Mouse (Mus musculus) heart, postnatal 0 days (tissue): ENCODE measurements around the gene Lrfn2. TPM values are rescaled to one million over a fixed set of nuclear protein-coding genes. Genes with fewer than 3 reads are reported as not detected.

Experiments
- ATAC-seq: fragments of 200-750 bp; cut with Nextera tagmentation; 2 replicates; pipeline ENCODE4 v1.8.0; 2017; ENCODE audit warnings: low read depth, moderate number of reproducible peaks, moderate library complexity; ENCODE audit not compliant: insufficient read depth
- DNase-seq: peaks from one replicate; pipeline ENCODE4 v3.0.0-alpha.2; 2016; ENCODE audit warnings: low spot score
- H3K27ac ChIP-seq: fragments of 300-500 bp; sonication (generic); 2 replicates; pipeline ENCODE4 v1.5.1; 2014; ENCODE audit warnings: low read depth, mild to moderate bottlenecking
- H3K27me3 ChIP-seq: fragments of 300-500 bp; sonication (generic); 2 replicates; pipeline ENCODE4 v1.6.1; 2014; ENCODE audit warnings: low read length, mixed read lengths; ENCODE audit not compliant: control insufficient read depth, insufficient read depth
- H3K36me3 ChIP-seq: fragments of 300-500 bp; sonication (generic); replicated peaks from 2 replicates; pipeline ENCODE4 v1.6.1; 2014; ENCODE audit warnings: low read length, mixed read lengths; ENCODE audit not compliant: control insufficient read depth, insufficient read depth
- H3K4me1 ChIP-seq: fragments of 300-500 bp; sonication (generic); 2 replicates; pipeline ENCODE4 v1.6.1; 2014; ENCODE audit warnings: antibody characterized with exemption; ENCODE audit not compliant: control insufficient read depth, insufficient read depth
- H3K4me2 ChIP-seq: fragments of 300-500 bp; sonication (generic); 2 replicates; pipeline ENCODE4 v1.6.1; 2014; ENCODE audit warnings: low read depth, mild to moderate bottlenecking, low read length, moderate library complexity
- H3K4me3 ChIP-seq: fragments of 300-500 bp; sonication (generic); 2 replicates; pipeline ENCODE4 v1.5.1; 2014; ENCODE audit warnings: low read depth, low read length
- H3K9ac ChIP-seq: fragments of 300-500 bp; sonication (generic); replicated peaks from 2 replicates; pipeline ENCODE4 v1.6.1; 2014; ENCODE audit warnings: low read depth, low read length, mixed read lengths
- H3K9me3 ChIP-seq: fragments of 300-500 bp; sonication (generic); replicated peaks from 2 replicates; pipeline ENCODE4 v1.6.1; 2016; ENCODE audit warnings: low read length; ENCODE audit not compliant: control insufficient read depth
- CTCF ChIP-seq: IDR thresholded peaks from 2 replicates; pipeline ENCODE4 v1.5.1; 2016; ENCODE audit warnings: antibody characterized with exemption, control low read depth, low read depth
- EP300 ChIP-seq: IDR thresholded peaks from 2 replicates; pipeline ENCODE4 v1.6.1; 2016; ENCODE audit warnings: antibody characterized with exemption, low read depth
- WGBS: fragments of 180-500 bp; shearing (Covaris S2); extraction: QIAGEN DNeasy Blood & Tissue Kit; methylation state at CpG from one replicate; pipeline ENCODE4 v1.1.7; 2014; 5-methylcytosine and 5-hydroxymethylcytosine counted together
- polyA plus RNA-seq: library from polyadenylated mRNA; unstranded; fragments of >200 nt; fragmentation: Nextera tagmentation; extraction: Ambion mirVana; gene quantifications from 2 replicates; pipeline ENCODE4 v1.2.1, GENCODE M21; 2015
- total RNA-seq: library from RNA; depleted of rRNA; stranded (reverse); fragments of >200 nt; gene quantifications from 2 replicates; pipeline ENCODE4 v1.2.3, GENCODE M21; 2014; ENCODE audit warnings: low replicate concordance

Gene Lrfn2
- total and polyA plus RNA-seq, 2 experiments from 2014 or later, result 0.04 TPM; not detected in 1

DNA sequence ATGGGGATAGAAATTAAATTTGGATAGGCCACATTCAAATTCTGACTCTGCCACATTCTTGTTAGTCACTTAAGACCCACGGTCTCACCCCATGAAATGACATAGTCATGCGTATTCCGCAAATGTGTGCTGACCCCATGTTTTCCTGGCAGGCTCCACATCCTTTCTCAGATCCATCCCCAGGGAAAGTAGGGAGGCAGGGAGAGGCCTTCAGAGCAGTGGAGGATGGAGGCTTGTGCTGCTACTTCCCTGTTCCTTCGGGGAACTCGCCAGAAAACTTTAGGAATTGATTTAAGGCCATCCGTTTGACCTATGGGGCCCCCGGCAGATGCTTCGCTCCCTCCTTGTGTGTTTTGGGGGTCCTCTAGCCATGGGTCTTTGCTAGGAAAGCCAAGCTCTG, 3.0 kb downstream of the Lrfn2 start:
- no peak overlapping the region for H3K9ac ChIP-seq
- no peaks in the 10 kb centered on the region for H3K4me1 ChIP-seq
- no peak overlapping the region for H3K4me3 ChIP-seq
- H3K4me2 ChIP-seq, result no peak overlapping the region
- no peak overlapping the region for H3K27ac ChIP-seq
- DNase-seq (no peak), ATAC-seq (no peak)
- peaks cover 49% of the 10 kb centered on the region for H3K27me3 ChIP-seq
- 67% methylated on average over 8 of the region's 8 CpGs for WGBS
- H3K36me3 ChIP-seq, result no peaks in the 10 kb centered on the region
- TF ChIP-seq CTCF (no peak), EP300 (no peak)
- no peaks in the 10 kb centered on the region for H3K9me3 ChIP-seq

DNA sequence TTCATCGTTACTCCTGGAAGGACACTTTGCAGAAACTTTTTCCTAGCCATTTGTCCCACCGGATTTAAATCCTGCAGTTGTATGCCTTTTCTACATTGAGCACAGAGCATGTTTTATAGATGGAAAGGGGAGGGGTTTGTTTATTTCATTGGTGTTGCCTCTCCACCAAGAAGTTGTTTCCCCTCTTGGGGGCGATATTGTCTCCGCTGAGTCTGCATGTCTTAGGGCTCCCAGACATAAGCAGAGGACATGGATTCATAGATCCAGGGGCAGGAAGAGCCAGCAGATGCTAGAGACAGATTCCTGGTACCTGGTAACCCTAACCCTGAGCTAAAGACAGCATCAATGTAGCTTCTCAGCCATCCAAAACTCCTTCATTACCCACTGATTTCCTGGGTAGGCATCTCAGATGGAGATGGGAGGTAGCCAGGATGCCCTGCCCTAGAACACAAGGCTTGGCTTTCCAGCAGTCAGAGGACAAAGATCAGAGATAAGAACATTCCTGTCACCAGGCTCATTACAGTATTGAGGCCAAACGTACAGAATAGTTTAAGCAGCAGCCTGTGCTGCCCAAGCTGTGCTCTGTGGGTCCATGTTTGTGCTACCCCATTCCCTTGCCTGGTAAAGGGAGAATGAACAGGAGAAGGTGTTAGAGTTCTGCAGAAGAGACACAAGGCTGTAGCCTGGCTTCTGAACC, 4.4 kb downstream of the Lrfn2 start:
- H3K27me3 ChIP-seq, result peaks cover 36% of the 10 kb centered on the region

DNA sequence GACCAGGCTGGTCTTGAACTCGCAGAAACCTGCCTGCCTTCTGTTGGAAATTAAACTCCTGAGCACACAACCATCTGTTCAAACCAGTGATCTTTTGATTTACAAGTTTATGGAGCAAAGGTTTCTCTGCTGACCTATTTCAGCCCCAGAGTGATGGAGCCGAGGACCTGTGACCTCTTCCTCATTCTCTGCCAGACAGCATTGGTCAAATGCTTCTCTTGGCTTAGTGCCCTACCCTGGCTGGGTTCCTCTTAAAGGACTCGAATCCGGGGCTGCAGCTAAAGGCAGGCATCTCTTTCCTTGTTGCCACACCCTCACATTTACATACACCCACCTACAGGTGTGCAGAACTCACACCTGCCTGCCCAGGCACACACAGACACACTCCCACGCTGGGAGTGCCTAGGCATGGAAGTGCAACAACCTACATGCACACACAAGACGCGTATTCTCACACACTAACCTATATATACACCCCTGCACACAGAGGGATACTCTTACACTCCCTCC, 6.6 kb downstream of the Lrfn2 start:
- Histone ChIP-seq H3K4me2 (no peak overlapping the region), H3K4me1 (no peaks in the 10 kb centered on the region), H3K9me3 (no peaks in the 10 kb centered on the region), H3K27me3 (peaks cover 15% of the 10 kb centered on the region), H3K9ac (no peak overlapping the region), H3K36me3 (no peaks in the 10 kb centered on the region), H3K27ac (no peak overlapping the region), H3K4me3 (no peak overlapping the region)
- ATAC-seq (no peak), DNase-seq (no peak)
- 62% methylated on average over 7 of the region's 7 CpGs for WGBS
- TF ChIP-seq CTCF, result no peak
- no peak for TF ChIP-seq EP300

More for the DNA sequence above, 4.4 kb downstream of the Lrfn2 start:
- no peak overlapping the region for H3K4me2 ChIP-seq
- no peaks in the 10 kb centered on the region for H3K36me3 ChIP-seq
- H3K9me3 ChIP-seq, result no peaks in the 10 kb centered on the region
- no peaks in the 10 kb centered on the region for H3K4me1 ChIP-seq
- H3K4me3 ChIP-seq, result no peak overlapping the region
- TF ChIP-seq CTCF (peak; percentile 14; the same call in 1 of the 2 replicates), EP300 (no peak)
- WGBS, result 37% methylated on average over 5 of the region's 5 CpGs
- DNase-seq, result no peak
- no peak overlapping the region for H3K9ac ChIP-seq
- H3K27ac ChIP-seq, result no peak overlapping the region
- no peak for ATAC-seq

DNA sequence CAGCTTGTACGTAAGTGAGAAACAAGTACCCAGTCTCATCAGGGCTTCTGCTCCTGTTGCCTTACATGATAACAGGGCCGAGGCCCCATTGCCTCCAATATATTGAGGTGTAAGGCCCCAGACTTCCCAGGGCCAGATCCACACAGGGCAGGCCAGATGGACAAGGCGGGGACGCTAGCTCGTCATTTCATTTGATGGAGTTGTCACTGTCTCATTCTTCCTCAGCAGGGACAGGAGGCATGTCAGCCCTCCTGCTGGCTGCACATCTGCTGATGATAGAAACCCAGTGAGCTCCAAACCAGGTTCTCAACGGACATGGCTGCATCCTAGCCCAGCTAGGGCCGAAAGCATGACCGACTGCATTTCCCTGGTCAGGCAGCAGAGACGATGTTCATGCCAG, 14.1 kb downstream of the Lrfn2 start:
- Histone ChIP-seq H3K4me3 (no peak overlapping the region), H3K9ac (no peak overlapping the region), H3K27me3 (no peaks in the 10 kb centered on the region), H3K4me1 (no peaks in the 10 kb centered on the region), H3K27ac (no peak overlapping the region), H3K4me2 (no peak overlapping the region), H3K9me3 (no peaks in the 10 kb centered on the region), H3K36me3 (no peaks in the 10 kb centered on the region)
- TF ChIP-seq CTCF, result no peak
- no peak for TF ChIP-seq EP300
- 72% methylated on average over 9 of the region's 9 CpGs for WGBS
- no peak for DNase-seq
- ATAC-seq, result no peak

DNA sequence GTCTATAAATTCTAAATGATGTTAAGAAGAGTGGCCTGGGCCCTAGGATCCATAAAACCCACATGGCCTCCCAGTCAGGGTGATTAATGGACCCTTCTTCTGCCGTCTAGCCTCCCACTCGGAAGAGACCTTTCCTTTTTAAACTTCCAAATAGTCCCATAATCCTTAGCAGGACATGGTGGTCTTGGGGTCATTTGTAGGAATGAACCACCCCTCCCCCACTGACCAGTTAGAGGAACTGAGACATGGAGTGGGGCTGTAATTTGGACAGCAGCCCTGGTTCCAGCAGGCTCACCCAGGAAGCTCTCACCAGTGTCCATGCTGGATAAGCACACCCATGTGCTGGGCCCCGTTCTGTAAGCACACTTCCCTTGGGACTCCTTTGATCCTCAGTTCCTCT, 14.6 kb downstream of the Lrfn2 start:
- no peaks in the 10 kb centered on the region for H3K27me3 ChIP-seq
- H3K27ac ChIP-seq, result no peak overlapping the region
- 42% methylated on average over 3 of the region's 3 CpGs for WGBS
- H3K9me3 ChIP-seq, result no peaks in the 10 kb centered on the region
- no peak overlapping the region for H3K4me3 ChIP-seq
- TF ChIP-seq CTCF (no peak), EP300 (no peak)
- no peak overlapping the region for H3K4me2 ChIP-seq
- H3K4me1 ChIP-seq, result no peaks in the 10 kb centered on the region
- DNase-seq (no peak), ATAC-seq (no peak)
- H3K36me3 ChIP-seq, result no peaks in the 10 kb centered on the region
- H3K9ac ChIP-seq, result no peak overlapping the region

DNA sequence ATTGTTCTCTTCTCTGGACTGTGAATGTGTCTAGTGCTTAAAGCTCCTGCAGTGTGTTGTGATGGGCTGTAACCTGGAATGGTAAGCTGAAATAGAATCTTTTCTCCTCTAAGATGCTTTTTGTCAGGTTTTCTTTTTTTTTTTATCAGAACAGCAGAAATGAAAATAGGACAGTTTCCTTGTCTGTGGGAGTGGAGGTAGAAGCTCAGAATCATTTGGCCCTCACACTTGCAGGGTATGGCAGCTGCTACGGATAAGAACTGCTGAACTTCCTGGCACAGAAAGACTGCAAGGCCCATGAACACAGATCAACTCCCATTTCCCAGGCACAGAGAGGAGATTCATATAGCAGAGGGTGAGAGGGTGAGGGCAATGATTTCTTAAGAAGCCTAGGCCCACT, 19.1 kb downstream of the Lrfn2 start:
- Histone ChIP-seq H3K4me1 (no peaks in the 10 kb centered on the region), H3K4me3 (no peak overlapping the region), H3K9ac (no peak overlapping the region), H3K27me3 (no peaks in the 10 kb centered on the region), H3K27ac (no peak overlapping the region), H3K36me3 (no peaks in the 10 kb centered on the region), H3K9me3 (no peaks in the 10 kb centered on the region), H3K4me2 (no peak overlapping the region)
- TF ChIP-seq EP300 (no peak), CTCF (no peak)
- no peak for ATAC-seq
- DNase-seq, result no peak
- WGBS, result 59% methylated on average over 1 of the region's 1 CpGs
